Mouse (Mus musculus): ENCODE results near the gene Rfc4.

DNA sequence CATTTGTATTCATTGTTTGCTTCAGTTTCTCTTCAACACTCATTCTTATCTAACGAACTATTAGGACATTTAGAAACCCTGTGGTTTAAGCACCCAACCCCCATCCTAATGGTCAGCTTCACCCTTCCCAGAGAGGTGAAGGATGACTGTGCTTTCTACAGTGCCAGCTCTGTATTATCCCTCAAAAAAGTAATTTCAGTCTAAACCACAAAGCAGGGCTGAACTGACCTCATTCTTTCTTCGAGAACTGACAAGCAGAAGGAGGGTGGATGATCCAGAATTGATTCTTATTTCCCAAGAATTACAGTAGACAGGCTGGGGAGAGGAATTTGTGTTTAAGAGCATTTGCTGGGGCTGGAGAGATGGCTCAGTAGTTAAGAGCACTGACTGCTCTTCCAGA is 32.2 kb upstream of the Rfc4 start:
- TF ChIP-seq CTCF (IDR thresholded peaks at IDR 0.05; ENCODE audit: control insufficient read depth, insufficient read depth, insufficient replicate concordance, low read depth, low read length) (no peak), POLR2A (IDR thresholded peaks at IDR 0.05; ENCODE audit: control insufficient read depth, low read depth, low read length) (no peak)
